Mouse (Mus musculus): ENCODE measurements around the gene Plekha6. TPM values are rescaled to one million over a fixed set of nuclear protein-coding genes. Genes with fewer than 3 reads are reported as not detected.

The Plekha6 gene
- total RNA-seq, 1 experiment from 2014 or later: 18.4 TPM

DNA sequence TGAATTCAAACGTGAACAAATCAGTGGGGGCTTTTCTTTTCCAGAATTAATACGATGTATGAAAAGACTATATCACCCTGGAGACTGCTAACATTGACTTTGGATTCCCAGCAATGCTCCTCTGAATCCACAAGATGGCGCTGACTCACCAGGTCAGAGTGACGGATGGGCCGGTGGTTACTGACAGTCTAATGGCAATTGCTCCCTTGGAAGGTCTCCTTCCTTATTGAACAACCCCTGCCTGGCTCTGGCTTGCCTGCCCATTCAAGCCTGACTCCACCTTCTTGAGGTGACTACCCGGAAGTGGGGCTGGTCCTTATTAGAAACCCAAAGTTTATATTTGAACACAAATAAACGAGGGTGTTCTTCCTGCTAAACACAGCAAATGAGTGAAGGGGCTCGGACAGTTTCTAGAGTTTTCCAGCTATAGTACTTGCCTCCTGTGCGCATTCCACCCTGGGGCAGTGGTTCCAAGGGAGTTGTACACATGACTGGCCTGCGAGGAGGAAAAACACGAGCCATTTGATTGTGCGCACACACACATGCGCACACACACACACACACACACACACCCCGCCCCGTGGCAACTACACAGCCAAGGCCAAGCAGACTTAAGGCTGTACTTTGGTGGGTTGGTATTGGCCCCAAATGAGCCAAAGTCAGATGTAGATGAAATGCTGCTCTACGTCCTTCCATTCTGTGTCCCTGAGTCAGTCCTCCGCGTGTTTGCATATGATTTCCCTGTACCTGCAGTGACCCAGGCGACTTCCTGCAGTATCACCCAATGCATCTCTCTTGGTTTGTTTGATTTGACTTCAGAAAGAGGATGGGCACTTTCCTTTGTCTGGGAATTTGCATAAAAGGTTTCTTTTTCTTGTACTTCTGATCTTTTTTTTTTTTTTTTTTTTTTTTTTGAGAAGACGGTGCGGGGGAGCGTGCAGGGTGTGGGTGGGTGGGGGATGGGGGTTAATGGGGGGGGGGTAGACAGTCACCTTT, 17.7 kb upstream of the Plekha6 start:
- DNase-seq: peak; percentile 50

- DNase-seq: no peak
Observed at GRCm38 (mm10) chr1:133147324-133147723, 16.7 kb upstream of the Plekha6 start.

DNA sequence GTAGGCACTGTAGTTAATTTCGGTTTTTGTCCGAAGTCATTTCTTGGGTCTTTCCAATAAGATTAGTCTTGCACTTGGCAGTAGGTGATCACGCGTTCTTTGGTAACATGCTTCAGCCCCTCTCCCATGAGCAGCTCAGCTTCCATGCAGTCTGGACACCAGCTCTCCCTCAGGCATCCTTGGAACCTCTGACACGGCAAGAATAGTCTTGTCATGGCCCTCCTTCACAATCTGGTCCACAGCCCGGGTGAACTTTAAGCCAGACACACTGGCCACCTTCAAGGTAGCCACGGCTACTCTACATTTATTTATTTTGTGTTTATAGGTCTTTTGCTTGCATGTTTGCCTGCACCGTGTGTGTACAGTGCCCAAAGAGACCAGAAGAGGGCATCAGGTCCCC, 15.9 kb upstream of the Plekha6 start:
- no peak for DNase-seq

DNA sequence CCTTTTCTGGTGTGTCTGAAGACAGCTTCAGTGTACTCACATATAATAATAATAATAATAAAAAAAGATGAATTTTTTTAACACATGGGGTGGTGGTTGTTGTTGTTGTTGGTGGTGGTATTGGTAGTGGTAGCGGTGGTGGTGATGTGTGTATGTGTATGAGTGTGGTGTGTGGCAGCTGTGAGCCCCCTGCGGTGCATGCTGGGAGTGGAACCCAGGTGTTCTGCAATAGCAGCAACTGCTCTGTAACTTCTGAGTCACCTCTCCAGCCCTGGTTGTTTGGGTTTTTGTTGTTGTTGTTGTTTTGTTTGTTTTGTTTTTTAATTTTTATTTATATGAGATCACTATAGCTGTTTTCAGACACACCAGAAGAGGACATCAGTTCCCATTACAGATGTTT, 13.5 kb upstream of the Plekha6 start:
- DNase-seq: no peak

DNA sequence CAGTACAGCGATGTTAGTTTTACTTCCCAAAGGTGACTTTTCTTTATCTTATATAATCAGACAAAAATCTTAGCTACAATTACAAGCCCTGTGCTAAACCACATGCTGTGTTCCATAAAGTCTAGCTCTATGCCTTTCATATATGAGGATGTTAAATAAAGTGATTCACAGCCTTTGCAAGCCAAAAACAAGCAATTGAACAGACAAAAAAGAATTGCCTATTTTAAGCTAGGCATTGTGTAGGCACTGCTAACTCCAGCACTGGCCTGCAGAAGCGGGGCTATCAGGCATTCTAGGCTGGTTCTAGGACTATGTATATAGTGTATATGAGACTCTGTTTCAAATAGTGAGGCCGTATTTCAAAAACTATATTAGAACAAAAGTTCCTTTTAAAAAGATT, 11.8 kb upstream of the Plekha6 start:
- DNase-seq: no peak

GRCm38 (mm10) chr1:133155270-133155669, 8.7 kb upstream of the Plekha6 start:
- DNase-seq: no peak

DNA sequence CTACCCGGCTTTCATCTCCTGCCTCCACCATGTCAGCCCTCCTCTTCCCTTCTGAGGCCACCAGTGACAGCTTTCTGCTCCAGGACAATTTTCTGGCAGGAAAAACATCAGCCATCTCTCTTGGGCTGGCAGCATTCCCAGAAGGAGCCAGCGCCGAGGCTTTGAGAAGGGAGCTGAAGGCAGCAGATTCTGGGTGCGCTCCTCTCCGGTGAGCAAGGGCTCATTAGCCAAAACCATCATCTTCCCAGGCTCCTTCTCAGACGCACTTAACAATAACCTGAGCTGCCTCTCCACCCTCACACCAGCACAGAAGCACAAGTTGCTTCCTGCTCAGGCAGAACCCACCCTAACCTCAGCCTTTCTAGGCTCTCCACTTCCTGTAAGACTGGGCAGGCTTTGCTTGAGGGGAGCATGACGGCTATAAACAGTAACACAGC, 4.9 kb upstream of the Plekha6 start:
- peak; percentile 58 for DNase-seq

DNA sequence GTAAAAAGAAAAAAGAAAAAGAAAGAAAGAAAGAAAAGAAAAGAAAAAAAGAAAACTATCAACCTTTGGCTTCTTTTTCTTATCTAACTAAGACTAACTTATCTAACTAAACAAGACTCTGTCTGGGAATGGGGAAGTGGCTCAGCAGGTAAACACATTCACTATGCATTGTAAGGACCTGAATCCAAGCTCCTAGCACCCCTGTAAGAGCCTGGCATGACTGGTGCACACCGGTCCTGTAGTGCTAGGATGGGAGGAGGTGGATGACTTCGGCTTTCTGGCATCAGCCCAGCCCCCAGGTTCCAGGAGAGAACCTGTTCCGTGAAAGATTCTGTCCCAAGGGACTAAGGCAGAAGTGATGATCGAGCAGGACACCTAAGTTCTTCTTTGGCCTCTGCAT, 2.5 kb upstream of the Plekha6 start:
- DNase-seq: no peak

GRCm38 (mm10) chr1:133162046-133162445, 2.0 kb upstream of the Plekha6 start:
- DNase-seq: no peak

DNA sequence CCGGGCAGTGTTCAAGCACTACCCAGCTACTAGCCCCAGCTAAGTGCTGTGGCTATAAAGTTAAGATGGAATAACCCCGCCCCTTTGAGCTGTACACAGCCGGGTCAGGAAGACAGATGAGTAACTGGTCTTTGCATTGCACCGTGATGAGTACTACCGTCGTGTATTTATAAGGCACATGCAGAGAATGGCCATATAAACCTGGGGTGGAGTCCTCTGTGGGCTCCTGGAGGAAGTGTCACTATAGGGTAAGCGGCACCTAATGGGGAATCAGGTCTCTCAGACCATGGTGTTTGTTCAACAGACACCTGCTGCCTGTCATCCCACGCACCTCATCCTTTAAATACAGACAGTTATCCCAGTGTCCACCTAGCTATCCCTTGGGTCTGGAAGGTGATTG, 1.0 kb upstream of the Plekha6 start:
- DNase-seq: no peak

DNA sequence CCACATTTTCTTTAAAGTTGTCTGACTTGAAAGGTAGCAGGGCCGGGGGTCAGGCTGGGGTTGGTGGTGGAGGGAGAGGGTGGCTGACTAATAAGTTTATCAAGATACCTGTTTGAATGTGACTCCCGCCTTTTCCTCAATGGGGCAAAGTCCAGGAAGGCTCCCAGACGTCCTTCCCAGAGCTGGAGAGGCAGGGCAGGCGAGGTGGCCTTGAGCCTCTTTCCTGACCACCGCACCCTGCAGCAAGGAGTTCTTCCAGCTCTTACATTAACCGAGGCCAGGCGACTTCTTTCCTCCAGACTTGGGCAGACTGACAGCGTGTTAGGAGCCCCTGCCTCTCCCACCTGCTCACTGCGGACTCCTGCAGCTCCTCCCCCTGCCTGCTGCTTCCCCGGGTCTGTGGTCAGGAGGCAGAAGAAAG, 591 bp downstream of the Plekha6 start:
- peak; percentile 19 for DNase-seq

- no peak for DNase-seq
Observed at GRCm38 (mm10) chr1:133165111-133165510, 1.1 kb downstream of the Plekha6 start.

GRCm38 (mm10) chr1:133168318-133169060, 4.5 kb downstream of the Plekha6 start:
- DNase-seq: no peak

DNA sequence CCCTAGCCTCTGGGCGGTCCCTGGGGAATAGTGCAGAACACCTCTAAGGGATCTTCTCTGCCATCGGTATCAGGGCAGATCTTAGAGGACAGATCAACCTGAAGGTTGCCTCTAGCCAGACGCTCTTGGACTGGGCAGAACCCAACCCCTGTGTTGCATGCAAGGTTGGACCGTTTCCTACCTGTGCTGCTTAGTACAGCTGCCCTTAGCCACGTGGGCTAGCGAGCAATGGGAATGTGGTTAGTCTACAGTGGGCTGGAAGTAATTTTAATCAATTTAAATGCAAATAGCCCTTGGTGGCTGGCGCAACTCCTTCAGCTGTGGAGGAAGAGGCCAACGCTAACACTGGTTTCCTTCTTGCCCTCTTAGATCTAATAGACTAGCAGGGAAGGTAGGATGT, 6.2 kb downstream of the Plekha6 start:
- no peak for DNase-seq

DNA sequence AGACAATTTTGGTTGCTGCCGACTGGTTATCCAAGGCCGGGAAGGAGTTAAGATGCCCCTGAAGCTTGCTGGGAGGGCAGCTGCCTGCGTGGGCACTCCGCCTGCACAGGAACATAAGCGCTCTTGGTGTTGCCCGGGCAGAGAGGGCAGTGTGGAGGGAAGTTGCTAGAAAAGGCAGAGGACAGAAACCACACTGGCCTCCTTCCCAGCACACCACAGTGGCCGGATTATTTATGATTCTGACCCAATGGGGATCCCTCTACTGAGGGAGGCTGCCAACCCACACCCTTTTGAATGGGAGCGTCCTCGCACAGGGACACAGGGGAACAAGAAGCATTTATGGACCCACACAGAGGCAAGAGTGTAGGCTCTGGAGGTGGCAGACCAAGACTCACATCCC, 7.3 kb downstream of the Plekha6 start:
- no peak for DNase-seq

GRCm38 (mm10) chr1:133175150-133175549, 11.1 kb downstream of the Plekha6 start:
- no peak for DNase-seq

DNA sequence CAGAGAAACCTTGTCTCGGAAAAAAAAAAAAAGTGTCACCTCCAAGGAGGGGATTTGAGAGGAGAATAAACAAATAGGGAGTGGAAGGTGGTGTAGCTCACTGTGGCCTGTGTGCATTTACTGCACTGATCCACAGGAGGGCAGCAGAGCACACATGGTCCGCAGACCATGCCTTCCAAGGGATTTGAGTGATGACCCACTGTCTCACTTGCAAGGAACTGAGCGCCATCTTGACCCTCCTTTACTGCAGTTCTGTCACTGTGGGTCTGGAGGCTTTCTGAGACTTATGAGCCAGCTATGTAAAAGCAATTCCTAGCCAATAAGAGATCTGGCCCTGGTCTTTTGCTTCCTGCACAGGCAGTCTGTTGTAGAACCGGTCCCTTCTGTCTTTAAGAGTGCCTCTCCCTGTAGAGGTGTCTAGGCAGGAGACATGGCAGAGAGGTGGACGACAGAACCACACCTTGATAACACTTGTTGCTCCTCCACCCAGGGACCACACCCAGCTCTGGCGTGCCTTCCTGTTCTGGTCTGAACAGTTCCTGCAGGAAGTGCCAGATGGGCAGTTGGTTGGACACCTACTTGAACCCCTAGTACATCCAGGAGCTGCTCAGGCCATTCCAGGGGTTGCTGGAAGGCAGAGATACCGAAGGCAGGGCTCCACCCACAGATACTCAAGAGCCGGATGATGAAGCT, 13.6 kb downstream of the Plekha6 start:
- peak; percentile 60 for DNase-seq

DNA sequence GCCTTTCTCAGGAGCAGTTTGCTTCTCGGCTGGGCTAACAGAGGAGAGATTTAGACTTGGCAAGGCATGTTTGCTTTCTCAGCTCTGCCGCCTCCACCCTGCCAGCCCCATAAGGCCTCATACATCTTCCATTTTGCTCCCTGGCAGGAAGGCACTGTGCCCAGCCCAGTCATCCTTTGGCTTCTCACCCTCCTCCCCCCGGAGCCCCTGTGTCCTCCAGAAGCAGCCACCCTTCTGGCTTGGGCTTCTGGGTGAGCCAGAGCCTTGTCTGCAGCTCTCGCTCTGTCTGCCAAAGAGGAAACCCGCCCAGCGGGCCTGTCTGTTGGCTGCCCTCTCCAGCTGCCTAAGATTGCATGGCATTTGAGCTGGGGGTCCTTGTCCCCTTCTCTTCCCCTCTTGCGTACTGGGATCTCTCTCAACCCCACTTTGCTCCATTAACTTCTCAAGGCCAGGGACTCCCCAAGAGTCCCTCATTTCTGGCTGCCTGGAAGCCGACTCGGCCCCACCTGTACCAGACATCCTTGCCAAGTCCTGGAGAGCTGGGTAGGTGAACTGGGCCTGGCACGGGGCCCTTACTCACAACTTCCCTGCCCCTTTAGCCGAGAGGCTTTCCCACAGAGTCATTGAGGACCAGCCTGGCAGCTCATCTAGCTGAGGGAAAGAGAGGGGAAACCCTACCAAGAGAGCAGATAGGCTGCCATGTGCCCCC, 14.9 kb downstream of the Plekha6 start:
- no peak for DNase-seq

DNA sequence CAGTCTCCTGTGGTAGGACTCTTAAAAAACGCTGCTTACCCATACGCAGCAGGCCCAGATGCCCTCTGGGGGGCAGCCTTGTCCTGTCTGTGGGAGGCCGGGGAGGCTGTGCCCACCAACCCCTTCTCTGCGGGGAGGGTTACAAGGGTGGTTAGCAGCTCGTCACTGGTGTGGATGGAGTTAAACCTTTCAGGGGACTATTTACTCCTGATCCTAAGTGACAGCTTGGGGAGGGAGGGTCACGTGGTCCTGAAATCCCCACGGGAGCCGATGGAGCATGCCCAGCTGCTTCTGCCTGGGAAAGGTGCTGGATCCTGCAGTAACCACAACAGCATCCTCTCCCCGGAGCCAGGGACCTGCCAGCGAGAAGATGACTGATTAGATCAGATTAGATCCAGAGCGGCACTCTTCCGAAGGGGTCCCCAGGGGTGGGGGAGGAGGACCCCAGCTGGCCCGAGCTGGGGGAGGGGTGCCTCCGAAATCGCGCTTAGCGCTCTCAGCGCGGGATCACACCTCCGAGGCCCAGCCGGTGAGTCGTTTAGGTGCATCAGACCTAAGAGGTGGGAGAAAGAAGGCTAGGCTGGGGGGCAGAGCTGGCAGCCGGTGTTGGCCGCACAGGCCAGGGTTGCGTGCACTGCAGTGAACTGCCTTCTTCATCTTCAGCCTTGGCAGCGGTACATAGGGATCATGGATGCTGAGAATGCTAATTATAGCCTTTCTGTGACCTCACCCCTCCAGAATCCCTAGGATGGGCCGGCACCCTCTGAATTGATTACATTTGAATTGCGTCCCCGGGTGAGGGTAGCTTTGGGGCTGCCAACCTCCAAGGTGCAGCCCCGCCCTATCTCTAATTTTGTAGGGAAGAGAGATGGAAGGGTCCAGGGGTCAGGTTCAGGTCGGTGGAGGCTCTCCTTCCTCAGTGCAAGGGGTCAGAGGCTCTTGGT, 17.3 kb downstream of the Plekha6 start:
- peak; percentile 71 for DNase-seq

DNA sequence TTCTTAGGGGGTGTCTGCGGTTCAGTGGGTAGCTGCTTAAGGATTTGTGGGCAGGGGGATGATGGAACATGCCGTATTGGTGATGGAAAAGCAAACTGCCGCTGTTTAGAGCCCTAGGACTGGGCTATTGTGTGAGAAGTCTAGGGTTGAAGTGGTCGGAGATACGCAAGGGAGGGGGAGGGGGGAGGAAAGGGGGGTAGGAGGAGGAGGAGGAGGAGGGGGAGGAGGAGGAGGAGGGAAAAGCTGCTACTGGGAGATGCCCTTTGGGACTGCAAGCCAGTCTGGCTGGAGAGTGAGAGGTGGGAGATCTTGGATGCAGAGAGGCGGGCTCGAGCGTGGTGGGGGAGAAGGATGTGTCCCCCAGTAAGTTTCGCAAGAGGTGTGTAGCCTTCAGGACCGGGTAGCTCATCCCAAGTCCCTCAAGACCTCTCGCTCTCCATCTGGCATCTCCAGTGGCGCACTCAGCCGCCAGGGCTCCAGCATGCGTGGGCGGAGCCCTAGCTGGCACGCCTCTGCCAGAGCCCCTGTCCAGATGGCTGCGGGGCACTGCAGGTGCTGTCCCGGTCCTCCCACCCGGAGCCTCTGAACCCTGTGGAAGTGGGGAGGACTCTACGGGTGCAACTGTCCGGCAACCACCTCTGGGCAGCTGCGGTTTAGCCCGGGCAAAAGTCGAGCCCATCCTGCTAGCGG, 18.2 kb downstream of the Plekha6 start:
- DNase-seq: peak; percentile 66
